Mouse (Mus musculus) liver, adult 2 months (tissue): ENCODE results near the gene Hba-a2.
"Not testable (repeated sequence)": the region's sequence is repeated elsewhere in the genome, so short reads cannot be mapped to it uniquely, and the experiment has no call there.

Source experiments
- CTCF ChIP-seq: fragments of 200-500 bp; IDR thresholded peaks from 2 replicates; pipeline ENCODE4 v1.5.1; 2011; ENCODE audit warnings: low read depth, low read length, control low read depth
- POLR2A ChIP-seq: fragments of 200-500 bp; IDR thresholded peaks from 2 replicates; pipeline ENCODE4 v1.6.1; 2011; ENCODE audit warnings: low read length, control low read depth; ENCODE audit not compliant: insufficient read depth; ENCODE audit errors: extremely low read depth

- not testable (repeated sequence) for TF ChIP-seq CTCF, POLR2A
These were observed at the start of gene Hba-a2 for GRCm38 (mm10) chr11:32296203-32296602.
